Mouse (Mus musculus): ENCODE data around the gene Ankrd33. TPM values are rescaled to one million over a fixed set of nuclear protein-coding genes. Genes with fewer than 3 reads are reported as not detected.

Gene Ankrd33
- total and polyA plus RNA-seq, 3 experiments: not detected

GRCm38 (mm10) chr15:101145424-101146099 lies 30.0 kb downstream of the Ankrd33 start:
- H3K4me1 ChIP-seq (ENCODE audit: control insufficient read depth in 1 of 2, insufficient read depth in 2 of 2, low read length in 2 of 2): peaks cover 22 to 66% of the 10 kb centered on the region in 2 experiments
- peak; percentile 99 for DNase-seq (ENCODE audit: low read depth, low spot score)
- H3K9me3 ChIP-seq (replicated peaks; ENCODE audit: insufficient read depth, low read length): no peaks in the 10 kb centered on the region
- H3K9ac ChIP-seq (ENCODE audit: control insufficient read depth, low read depth, low read length, poor library complexity, severe bottlenecking): peak overlapping the region; percentile 73
- peak overlapping the region; percentile 84 for H3K27ac ChIP-seq (ENCODE audit: control insufficient read depth, low read depth, low read length)
- H3K4me3 ChIP-seq (ENCODE audit: control insufficient read depth in 1 of 2, insufficient read depth in 1 of 2, low read depth in 2 of 2, low read length in 2 of 2): peak overlapping the region; percentile 48 to 59
- H3K27me3 ChIP-seq (ENCODE audit: control insufficient read depth in 1 of 2, insufficient read depth in 2 of 2, low read length in 2 of 2): no peaks in the 10 kb centered on the region
- no peaks in the 10 kb centered on the region; the same call in 1 of the 2 replicates for H3K79me2 ChIP-seq (ENCODE audit: control insufficient read depth, insufficient read depth, low read length, poor library complexity)
- H3K36me3 ChIP-seq (ENCODE audit: control insufficient read depth in 1 of 2, insufficient read depth in 2 of 2, low read length in 2 of 2): peaks cover 0 to 48% of the 10 kb centered on the region in 2 experiments; a peak in 2 of 4 replicates
- TF ChIP-seq MXI1 (IDR thresholded peaks at IDR 0.05; ENCODE audit: low read depth, low read length) (peak; percentile 93), ELF1 (IDR thresholded peaks at IDR 0.05; ENCODE audit: low read depth, low read length) (peak; percentile 75), USF1 (IDR thresholded peaks at IDR 0.05; ENCODE audit: low read depth, low read length) (no peak), KAT2A (conservative IDR thresholded peaks at IDR 0.05; ENCODE audit: low read depth, low read length) (no peak; the same call in 1 of the 2 replicates), POLR2AphosphoS2 (IDR thresholded peaks at IDR 0.05; ENCODE audit: low read length) (no peak), USF2 (IDR thresholded peaks at IDR 0.05; ENCODE audit: borderline replicate concordance in 1 of 2, insufficient read depth in 1 of 2, low read depth in 1 of 2, low read length in 2 of 2) (no peak), CHD2 (IDR thresholded peaks at IDR 0.05; ENCODE audit: low read length) (no peak), TAL1 (IDR thresholded peaks at IDR 0.05; ENCODE audit: low read length) (no peak), RCOR1 (IDR thresholded peaks at IDR 0.05; ENCODE audit: low read depth, low read length) (peak; percentile 50; the same call in 1 of the 2 replicates), POLR2A (IDR thresholded peaks at IDR 0.05; ENCODE audit: control insufficient read depth in 1 of 2, insufficient read depth in 1 of 2, low read depth in 1 of 2, low read length in 2 of 2, poor library complexity in 1 of 2) (peak in 1 of 2 experiments; percentile 73; a peak in 3 of 4 replicates), GABPA (IDR thresholded peaks at IDR 0.05; ENCODE audit: low read depth, low read length) (no peak), TBP (IDR thresholded peaks at IDR 0.05; ENCODE audit: low read depth, low read length) (peak; percentile 74), ZMIZ1 (IDR thresholded peaks at IDR 0.05; ENCODE audit: low read depth, low read length) (no peak), SIN3A (IDR thresholded peaks at IDR 0.05; ENCODE audit: low read length) (peak; percentile 83), MYC (IDR thresholded peaks at IDR 0.05; ENCODE audit: low read depth, low read length) (peak; percentile 81), MAZ (IDR thresholded peaks at IDR 0.05; ENCODE audit: low read depth, low read length) (no peak; the same call in 1 of the 2 replicates), NELFE (IDR thresholded peaks at IDR 0.05; ENCODE audit: low read depth, low read length) (peak; percentile 55), GATA1 (IDR thresholded peaks at IDR 0.05; ENCODE audit: low read depth, low read length) (no peak), BHLHE40 (IDR thresholded peaks at IDR 0.05; ENCODE audit: borderline replicate concordance, low read depth, low read length) (peak; percentile 54; the same call in 1 of the 2 replicates), TCF12 (IDR thresholded peaks at IDR 0.05; ENCODE audit: low read depth, low read length) (peak; percentile 71), E2F4 (IDR thresholded peaks at IDR 0.05; ENCODE audit: borderline replicate concordance, low read depth, low read length) (no peak), HCFC1 (IDR thresholded peaks at IDR 0.05; ENCODE audit: low read depth, low read length) (peak; percentile 69), EP300 (IDR thresholded peaks at IDR 0.05; ENCODE audit: low read depth in 1 of 2, low read length in 2 of 2) (peak in 1 of 2 experiments; percentile 34; a peak in 1 of 4 replicates), MAX (IDR thresholded peaks at IDR 0.05; ENCODE audit: low read length) (peak; percentile 78), ZNF384 (IDR thresholded peaks at IDR 0.05; ENCODE audit: low read depth, low read length) (no peak), RAD21 (IDR thresholded peaks at IDR 0.05; ENCODE audit: low read depth, low read length) (peak; percentile 51), POLR2AphosphoS5 (IDR thresholded peaks at IDR 0.05; ENCODE audit: borderline replicate concordance, low read depth, low read length) (peak; percentile 85; the same call in 1 of the 2 replicates), ZKSCAN1 (IDR thresholded peaks at IDR 0.05; ENCODE audit: low read depth, low read length) (no peak), NRF1 (IDR thresholded peaks at IDR 0.05; ENCODE audit: insufficient read depth, low read depth, low read length, poor library complexity, severe bottlenecking) (peak; percentile 46; the same call in 1 of the 2 replicates), MYB (IDR thresholded peaks at IDR 0.05; ENCODE audit: low read depth, low read length) (no peak), UBTF (IDR thresholded peaks at IDR 0.05; ENCODE audit: borderline replicate concordance, insufficient read depth, low read depth, low read length) (no peak), ZC3H11A (IDR thresholded peaks at IDR 0.05; ENCODE audit: low read depth, low read length) (0 out of 2 replicates have a peak, but pooled peaks have one; percentile 31), MEF2A (IDR thresholded peaks at IDR 0.05; ENCODE audit: extremely low read depth, insufficient replicate concordance, low read depth, low read length, poor library complexity, severe bottlenecking) (no peak), SMC3 (IDR thresholded peaks at IDR 0.05; ENCODE audit: low read depth, low read length) (peak; percentile 73), MAFK (IDR thresholded peaks at IDR 0.05; ENCODE audit: borderline replicate concordance, low read depth, low read length) (no peak)
